Mouse (Mus musculus) E14TG2a.4 (cell line): Measurements from ENCODE around the gene Galnt16.

Source experiments
- H3K27me3 ChIP-seq: 2 replicates; pipeline ENCODE4 v1.6.1; 2014; ENCODE audit warnings: low read length, control low read depth; ENCODE audit not compliant: insufficient read depth
- H3K36me3 ChIP-seq: 2 replicates; pipeline ENCODE4 v1.6.1; 2014; ENCODE audit warnings: low read length, control low read depth; ENCODE audit not compliant: insufficient read depth
- H3K4me1 ChIP-seq: replicated peaks from 2 replicates; pipeline ENCODE4 v1.6.1; 2014; ENCODE audit warnings: low read depth, low read length, control low read depth
- H3K4me3 ChIP-seq: replicated peaks from 2 replicates; pipeline ENCODE4 v1.5.1; 2014; ENCODE audit warnings: mild to moderate bottlenecking, low read length
- H3K9me3 ChIP-seq: 2 replicates; pipeline ENCODE4 v1.6.1; 2014; ENCODE audit warnings: low read length, control low read depth
- CTCF ChIP-seq: conservative IDR thresholded peaks from 2 replicates; pipeline ENCODE4 v1.5.1; 2014; ENCODE audit warnings: low read length
- NANOG ChIP-seq: IDR thresholded peaks from 2 replicates; pipeline ENCODE4 v1.6.1; 2014; ENCODE audit warnings: borderline replicate concordance, low read length, mixed read lengths
- POU5F1 ChIP-seq: IDR thresholded peaks from 2 replicates; pipeline ENCODE4 v1.6.1; 2014; ENCODE audit warnings: low read length, borderline replicate concordance

Gene Galnt16

GRCm38 (mm10) chr12:80595566-80595965 is 77.5 kb downstream of the Galnt16 start:
- Histone ChIP-seq H3K4me1 (peaks cover 18% of the 10 kb centered on the region), H3K27me3 (peaks cover 8% of the 10 kb centered on the region; the same call in 1 of the 2 replicates), H3K9me3 (no peaks in the 10 kb centered on the region), H3K36me3 (no peaks in the 10 kb centered on the region), H3K4me3 (no peak overlapping the region)
- TF ChIP-seq NANOG (no peak), CTCF (no peak), POU5F1 (no peak)

- peaks cover 11% of the 10 kb centered on the region; the same call in 1 of the 2 replicates for H3K27me3 ChIP-seq
- H3K9me3 ChIP-seq = no peaks in the 10 kb centered on the region
- H3K36me3 ChIP-seq = no peaks in the 10 kb centered on the region
- no peak for TF ChIP-seq CTCF
- TF ChIP-seq POU5F1 = no peak
- TF ChIP-seq NANOG = no peak
- no peak overlapping the region for H3K4me3 ChIP-seq
- H3K4me1 ChIP-seq = peaks cover 18% of the 10 kb centered on the region
Measured at GRCm38 (mm10) chr12:80595968-80596367, 77.9 kb downstream of the Galnt16 start.

- Histone ChIP-seq H3K36me3 (no peaks in the 10 kb centered on the region), H3K4me3 (no peak overlapping the region), H3K27me3 (peaks cover 17% of the 10 kb centered on the region; the same call in 1 of the 2 replicates), H3K4me1 (peaks cover 18% of the 10 kb centered on the region), H3K9me3 (no peaks in the 10 kb centered on the region)
- TF ChIP-seq NANOG (no peak), POU5F1 (no peak), CTCF (no peak)
Measured at GRCm38 (mm10) chr12:80598236-80598635, 80.2 kb downstream of the Galnt16 start.

DNA sequence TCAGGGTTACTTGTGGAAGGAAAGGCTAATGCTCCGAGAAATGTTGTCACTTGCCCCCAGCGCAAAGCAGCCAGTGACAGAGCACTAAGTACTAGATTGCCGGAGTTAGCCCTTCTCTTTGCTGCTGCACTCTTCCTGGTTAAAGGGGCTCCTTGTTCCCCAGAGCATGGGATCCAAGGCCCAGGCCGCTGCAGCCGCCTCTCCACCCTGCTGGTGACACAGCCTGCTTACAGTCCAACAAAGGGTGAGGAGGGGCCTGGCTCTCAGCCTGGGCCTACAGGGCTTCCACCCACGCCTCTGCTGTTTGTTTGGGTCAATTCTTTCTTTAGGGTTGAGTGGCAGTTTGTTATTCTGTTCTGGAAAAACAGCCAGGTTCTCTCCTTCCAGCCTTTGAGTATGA is 80.7 kb downstream of the Galnt16 start:
- Histone ChIP-seq H3K36me3 (no peaks in the 10 kb centered on the region), H3K27me3 (peaks cover 14% of the 10 kb centered on the region; the same call in 1 of the 2 replicates), H3K4me1 (peaks cover 18% of the 10 kb centered on the region), H3K9me3 (no peaks in the 10 kb centered on the region), H3K4me3 (no peak overlapping the region)
- TF ChIP-seq POU5F1 (no peak), NANOG (no peak), CTCF (no peak)

GRCm38 (mm10) chr12:80601597-80602269 is 83.7 kb downstream of the Galnt16 start:
- H3K4me1 ChIP-seq = peaks cover 22% of the 10 kb centered on the region
- H3K4me3 ChIP-seq = no peak overlapping the region
- no peaks in the 10 kb centered on the region for H3K36me3 ChIP-seq
- H3K27me3 ChIP-seq = peaks cover 10% of the 10 kb centered on the region; the same call in 1 of the 2 replicates
- no peaks in the 10 kb centered on the region for H3K9me3 ChIP-seq
- TF ChIP-seq POU5F1 (no peak), NANOG (no peak), CTCF (no peak)

DNA sequence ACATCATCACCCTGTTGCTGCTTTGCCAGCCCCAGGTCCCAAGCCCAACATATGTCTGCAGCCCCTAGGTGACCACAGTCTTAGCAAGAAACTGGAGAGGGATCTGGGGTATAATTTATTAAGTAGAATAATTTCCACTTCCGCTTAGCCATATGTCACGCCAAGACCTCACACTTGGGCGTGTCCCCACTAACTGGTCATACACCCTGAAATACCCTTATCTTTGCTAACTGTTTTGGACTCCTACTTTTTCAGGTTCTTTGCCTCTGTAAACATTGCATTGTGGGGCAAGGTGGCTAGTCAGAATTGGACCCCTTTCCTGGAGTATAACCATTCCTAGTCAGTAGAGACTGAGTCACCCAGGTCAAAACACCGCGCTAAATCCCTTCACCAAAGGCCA is 84.4 kb downstream of the Galnt16 start:
- no peak for TF ChIP-seq POU5F1
- TF ChIP-seq CTCF = no peak
- no peak for TF ChIP-seq NANOG
- Histone ChIP-seq H3K9me3 (no peaks in the 10 kb centered on the region), H3K27me3 (peaks cover 10% of the 10 kb centered on the region; the same call in 1 of the 2 replicates), H3K4me3 (no peak overlapping the region), H3K4me1 (peaks cover 22% of the 10 kb centered on the region), H3K36me3 (no peaks in the 10 kb centered on the region)

- no peak overlapping the region for H3K4me3 ChIP-seq
- H3K27me3 ChIP-seq = peaks cover 10% of the 10 kb centered on the region; the same call in 1 of the 2 replicates
- H3K36me3 ChIP-seq = no peaks in the 10 kb centered on the region
- H3K4me1 ChIP-seq = peaks cover 14% of the 10 kb centered on the region
- H3K9me3 ChIP-seq = no peaks in the 10 kb centered on the region
- TF ChIP-seq POU5F1 (no peak), CTCF (no peak), NANOG (no peak)
Measured at GRCm38 (mm10) chr12:80603566-80603965, 85.5 kb downstream of the Galnt16 start.

DNA sequence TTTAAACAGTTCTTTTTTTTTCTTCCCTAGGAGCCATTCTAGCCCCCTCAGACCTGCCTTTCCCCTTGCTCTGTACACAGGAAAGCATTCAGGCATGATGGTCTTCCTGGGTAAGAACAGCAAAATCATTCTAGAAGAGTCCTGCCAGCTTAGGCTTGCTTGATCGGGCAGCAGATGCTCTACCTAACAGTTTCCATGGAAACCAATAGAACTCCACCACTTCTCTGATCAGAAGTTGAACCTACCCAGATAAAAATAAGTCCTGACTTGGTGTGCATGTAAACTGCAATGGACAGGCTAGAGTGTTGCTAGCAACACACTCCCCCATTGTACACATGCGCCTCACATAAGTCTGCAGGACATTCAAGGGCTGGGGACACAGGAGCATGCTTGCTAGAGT is 86.1 kb downstream of the Galnt16 start:
- no peak for TF ChIP-seq NANOG
- no peak for TF ChIP-seq CTCF
- TF ChIP-seq POU5F1 = no peak
- Histone ChIP-seq H3K27me3 (peaks cover 10% of the 10 kb centered on the region; the same call in 1 of the 2 replicates), H3K4me1 (peaks cover 8% of the 10 kb centered on the region), H3K9me3 (no peaks in the 10 kb centered on the region), H3K36me3 (no peaks in the 10 kb centered on the region), H3K4me3 (no peak overlapping the region)
